Mouse (Mus musculus) spleen, postnatal 36 days (tissue): ENCODE results near the gene Med10.

Source experiments
- DNase-seq, 2 experiments: peaks; one replicate each; pipeline ENCODE4 v3.0.0; 2022; ENCODE audit warnings: low spot score in 2 of 2, mixed read lengths in 1 of 2

Gene Med10

DNA sequence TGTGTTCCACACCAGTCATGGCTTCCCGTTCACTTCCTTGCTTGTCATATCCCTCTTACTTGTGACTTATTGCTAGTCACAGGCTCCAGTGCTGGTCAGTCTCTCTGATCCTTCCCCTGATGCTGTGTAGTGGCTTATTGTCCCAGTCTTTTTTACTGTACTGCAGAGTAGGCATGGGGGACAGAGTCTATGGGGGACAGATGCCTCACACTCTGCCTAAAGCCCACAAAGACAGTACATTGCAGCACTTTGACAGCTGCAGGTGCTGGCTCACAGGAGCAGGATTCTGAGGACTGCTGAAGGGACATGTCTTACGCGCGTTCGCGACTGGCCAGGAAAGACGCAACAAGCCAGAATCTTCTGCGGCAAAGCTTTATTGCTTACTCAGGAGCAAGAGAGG is 28.4 kb downstream of the Med10 start:
- DNase-seq, result no peak

DNA sequence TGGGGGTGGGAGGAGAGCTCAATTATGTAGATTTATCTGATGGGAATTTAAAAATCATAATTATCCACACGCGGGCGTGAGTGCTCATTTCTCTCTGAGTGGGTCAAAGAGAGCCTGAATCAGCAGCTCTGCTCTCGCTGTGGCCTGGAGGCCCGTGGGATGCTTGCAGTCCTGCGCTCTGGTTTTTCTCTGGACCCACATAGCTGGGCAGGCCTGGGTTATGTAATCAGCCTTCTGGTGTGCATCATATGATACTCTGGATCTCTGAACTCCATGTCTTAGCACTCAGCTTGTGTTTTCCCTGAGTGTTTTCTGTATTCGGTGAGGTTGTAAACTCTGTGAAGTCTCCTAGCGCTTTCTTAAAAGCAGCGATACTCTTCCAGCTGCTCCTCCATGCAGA is 30.4 kb downstream of the Med10 start:
- DNase-seq, result no peak

GRCm38 (mm10) chr13:69833416-69833815 is 31.2 kb downstream of the Med10 start:
- DNase-seq, result no peak

DNA sequence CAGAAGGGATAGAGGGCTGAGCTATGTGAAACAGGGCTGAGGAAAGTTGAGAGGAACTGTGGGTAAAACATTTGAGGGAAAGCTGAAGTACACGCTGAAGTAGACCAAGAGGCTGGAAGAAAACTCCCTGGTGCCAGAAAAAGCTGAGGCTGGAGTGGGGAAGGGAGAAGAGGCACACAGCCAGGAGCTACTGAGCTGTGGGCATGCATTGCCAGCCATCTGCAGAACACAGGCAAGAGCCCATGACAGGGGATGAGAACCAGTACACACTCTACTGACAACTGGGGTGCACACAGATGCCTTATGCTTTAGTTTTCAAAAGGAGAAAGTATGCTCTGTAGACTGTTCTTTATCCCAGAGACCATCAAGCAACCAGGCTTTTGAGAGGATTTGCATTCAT is 43.4 kb downstream of the Med10 start:
- no peak for DNase-seq

DNA sequence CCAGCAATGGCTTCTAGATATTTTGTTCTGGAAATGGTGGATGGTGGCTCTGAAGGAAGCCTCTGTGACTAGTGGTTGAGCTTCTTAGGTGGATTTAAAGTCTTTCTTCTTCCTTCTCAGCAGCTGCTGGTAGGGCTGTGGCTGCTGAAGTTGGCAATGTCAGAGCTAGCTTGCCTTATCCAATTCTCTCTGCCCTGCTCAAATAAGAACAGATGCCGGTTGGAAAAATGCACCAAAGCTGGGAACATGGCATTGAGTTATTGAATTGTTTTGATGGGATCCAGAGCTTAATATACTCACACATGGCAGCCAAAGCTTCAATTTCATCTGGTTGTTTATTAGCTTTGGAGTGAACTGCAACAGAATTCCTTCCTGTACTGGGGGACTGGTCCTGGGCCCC is 47.4 kb downstream of the Med10 start:
- DNase-seq, result no peak

GRCm38 (mm10) chr13:69852313-69852712 is 50.1 kb downstream of the Med10 start:
- no peak for DNase-seq

- no peak for DNase-seq
Measured at GRCm38 (mm10) chr13:69853425-69854043, 51.3 kb downstream of the Med10 start.

DNA sequence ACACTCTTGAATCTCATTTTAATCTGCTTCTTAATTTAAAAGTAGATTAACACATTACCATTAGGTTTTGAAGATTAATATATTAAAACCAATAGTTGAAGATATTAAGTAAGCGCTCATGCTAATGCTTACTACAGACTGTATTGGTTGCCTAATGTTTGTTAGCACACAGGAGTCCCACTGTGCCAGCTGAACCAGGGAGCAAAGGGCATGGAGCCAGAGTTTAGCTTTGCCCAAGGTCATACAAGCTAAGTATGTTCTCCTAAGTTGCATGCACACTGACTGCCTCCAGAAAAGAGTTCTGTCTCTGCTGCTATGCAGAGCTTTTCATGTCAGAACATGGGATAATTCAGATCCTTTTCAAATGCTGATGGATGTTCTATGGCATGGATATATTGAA is 53.7 kb downstream of the Med10 start:
- DNase-seq, result no peak

- no peak for DNase-seq
Measured at GRCm38 (mm10) chr13:69862276-69862675, 60.1 kb downstream of the Med10 start.

DNA sequence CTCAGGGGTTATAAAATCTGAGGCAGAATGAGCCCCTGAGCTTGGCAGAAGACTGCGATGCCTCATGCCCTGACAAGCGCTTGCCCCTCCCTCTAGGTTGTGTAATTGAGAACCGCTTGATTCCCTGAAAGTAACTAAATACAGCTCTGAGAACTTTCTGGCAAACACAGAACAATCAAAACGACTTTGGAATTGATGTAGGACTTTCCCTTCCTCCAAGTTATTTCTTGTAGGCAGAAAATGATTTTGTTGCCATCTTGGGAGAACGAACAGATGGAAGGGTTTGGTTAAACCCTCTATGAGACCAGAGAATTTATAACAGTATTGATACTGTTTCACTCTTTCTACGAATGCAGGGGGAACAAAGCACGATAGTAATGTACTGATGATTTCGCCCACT is 62.7 kb downstream of the Med10 start:
- DNase-seq, result no peak
